Mouse (Mus musculus): ENCODE measurements at regions not wholly inside any gene's neighbourhood (a gene's known extent, or its start where the extent isn't known, plus 50 kb on each side); places are given as distances from the start of the nearest gene placed in this dataset.

DNA sequence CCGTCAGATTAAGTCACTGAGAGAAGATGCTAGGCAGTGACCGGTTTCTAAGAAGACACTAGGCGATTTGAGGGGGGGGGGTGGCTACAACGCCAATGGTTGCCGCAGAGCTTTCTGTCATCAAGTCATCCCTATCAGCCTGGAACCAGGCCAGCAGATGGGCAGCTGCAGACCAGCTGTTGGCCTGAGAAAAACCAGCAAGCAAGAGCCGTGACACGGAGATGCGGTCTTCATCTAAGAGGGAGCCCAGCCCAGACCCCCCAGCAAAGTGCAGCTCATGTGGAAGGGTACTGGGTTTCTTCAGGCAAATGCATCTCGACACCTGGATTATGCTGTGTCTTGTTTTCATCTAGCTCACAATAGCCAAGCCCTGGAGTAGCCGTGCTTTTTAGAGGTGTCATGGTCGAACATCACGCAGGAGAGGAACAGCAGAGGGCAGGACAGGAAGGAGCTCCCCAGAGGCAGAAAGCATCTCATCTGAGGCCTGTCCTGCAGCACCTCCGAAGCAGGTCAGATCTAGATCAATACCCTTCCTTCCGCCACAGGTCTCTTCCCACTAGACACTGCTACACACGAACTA lies 76.3 kb downstream of the Cpn2 start:
- TF ChIP-seq CTCF (IDR thresholded peaks at IDR 0.05; ENCODE audit: control insufficient read depth, insufficient read depth, low read length) (no peak), POLR2A (IDR thresholded peaks at IDR 0.05; ENCODE audit: borderline replicate concordance, control insufficient read depth, low read depth, low read length) (no peak)
